Comparison of ENCODE assay signal across 23 mouse cellular contexts in the genomic region with DNA sequence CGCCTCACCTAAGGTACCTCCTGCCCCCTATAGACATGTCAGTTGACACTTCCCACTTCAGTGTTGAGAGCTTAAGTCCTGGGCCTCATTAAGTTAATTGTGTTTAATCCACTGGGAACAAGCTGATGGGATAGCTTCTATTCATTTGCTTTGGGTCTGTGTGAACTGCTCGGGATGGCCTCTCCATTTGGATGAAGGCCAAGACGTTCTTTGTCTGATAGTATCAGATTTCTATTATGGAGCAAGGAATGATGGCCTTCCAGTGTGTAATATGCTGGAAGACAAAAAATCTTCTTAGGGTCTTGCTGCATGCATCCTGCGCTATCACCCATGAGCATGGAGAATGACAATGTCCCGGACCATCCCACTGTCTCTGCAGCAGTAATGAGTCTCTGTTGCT.
A peak's percentile ranks its signal among the peaks of the same experiment; 100 is the strongest.
DNase-seq lines count a peak whose midpoint lies in the region; ATAC-seq and TF ChIP-seq lines count a peak whose summit lies in the region.
"Had no signal": no experiment of that assay in that cellular context is flagged by ENCODE, and none has a peak within 500 bp of the region (broad histone marks: within the 10 kb centered on the region; RNA-seq: fewer than 3 reads in every experiment).

No protein-coding gene starts in this region.

- no peak for ATAC-seq in forebrain, embryonic 13.5 days
- no peak for ATAC-seq in forebrain, embryonic 11.5 days (replicated peaks; ENCODE audit: low FRiP score)
- no peak for ATAC-seq in lung, embryonic 14.5 days (ENCODE audit: insufficient read depth)
- ATAC-seq in midbrain, embryonic 14.5 days (ENCODE audit: low FRiP score, low TSS enrichment), result no peak
- ATAC-seq in midbrain, embryonic 16.5 days, result no peak
- ATAC-seq: activated CD4-positive, CD25-positive, alpha-beta regulatory T cell, adult 4 months; CD4-positive, CD25-positive, alpha-beta regulatory T cell, adult 4 months had no signal

- 0 out of 2 replicates have a peak overlapping the region, but pooled peaks have one; percentile 27 for H3K27ac ChIP-seq in forebrain, embryonic 13.5 days
- no peak overlapping the region for H3K27ac ChIP-seq in forebrain, embryonic 11.5 days (ENCODE audit: low read depth, low read length)
- 0 out of 2 replicates have a peak overlapping the region, but pooled peaks have one; percentile 3 for H3K27ac ChIP-seq in lung, embryonic 14.5 days (ENCODE audit: low read depth)
- no peak overlapping the region for H3K27ac ChIP-seq in midbrain, embryonic 14.5 days (replicated peaks; ENCODE audit: low read depth, low read length)
- no peak overlapping the region for H3K27ac ChIP-seq in midbrain, embryonic 16.5 days (ENCODE audit: low read length)
- H3K27ac ChIP-seq: heart, embryonic 15.5 days; hindbrain, embryonic 10.5 days; hindbrain, embryonic 13.5 days had no signal

- no peak overlapping the region for H3K4me2 ChIP-seq in forebrain, embryonic 13.5 days
- H3K4me2 ChIP-seq in forebrain, embryonic 11.5 days (ENCODE audit: low read depth, low read length, severe bottlenecking), result no peak overlapping the region
- H3K4me2 ChIP-seq in lung, embryonic 14.5 days, result no peak overlapping the region
- no peak overlapping the region for H3K4me2 ChIP-seq in midbrain, embryonic 14.5 days (ENCODE audit: low read length)
- H3K4me2 ChIP-seq in midbrain, embryonic 16.5 days (ENCODE audit: low read length), result no peak overlapping the region
- H3K4me2 ChIP-seq: heart, embryonic 12.5 days; heart, embryonic 15.5 days; hindbrain, embryonic 13.5 days had no signal

- H3K4me1 ChIP-seq in forebrain, embryonic 13.5 days, result peaks cover 32% of the 10 kb centered on the region
- peaks cover 6% of the 10 kb centered on the region; the same call in 1 of the 2 replicates for H3K4me1 ChIP-seq in forebrain, embryonic 11.5 days (replicated peaks; ENCODE audit: control insufficient read depth, insufficient read depth, low read length)
- peaks cover 24% of the 10 kb centered on the region for H3K4me1 ChIP-seq in lung, embryonic 14.5 days (ENCODE audit: insufficient read depth)
- 0 out of 2 replicates have a peak, but pooled peaks cover 9% of the 10 kb centered on the region for H3K4me1 ChIP-seq in midbrain, embryonic 14.5 days (ENCODE audit: control insufficient read depth, insufficient read depth, low read length)
- H3K4me1 ChIP-seq in midbrain, embryonic 16.5 days (ENCODE audit: control insufficient read depth, insufficient read depth, low read length), result 0 out of 2 replicates have a peak, but pooled peaks cover 2% of the 10 kb centered on the region
- H3K4me1 ChIP-seq: heart, embryonic 12.5 days; heart, embryonic 15.5 days had no signal

- 32% methylated on average over 5 of the region's 5 CpGs for WGBS in forebrain, embryonic 13.5 days
- WGBS in forebrain, embryonic 11.5 days, result 51% methylated on average over 5 of the region's 5 CpGs
- 51% methylated on average over 5 of the region's 5 CpGs for WGBS in lung, embryonic 14.5 days
- 59% methylated on average over 5 of the region's 5 CpGs for WGBS in midbrain, embryonic 14.5 days
- 50% methylated on average over 5 of the region's 5 CpGs for WGBS in midbrain, embryonic 16.5 days

- TF ChIP-seq CTCF in lung, embryonic 14.5 days (IDR thresholded peaks at IDR 0.05; ENCODE audit: low read depth), result no peak

- no peaks in the 10 kb centered on the region for H3K36me3 ChIP-seq in forebrain, embryonic 13.5 days (ENCODE audit: poor library complexity, severe bottlenecking)
- no peaks in the 10 kb centered on the region for H3K36me3 ChIP-seq in forebrain, embryonic 11.5 days (ENCODE audit: control insufficient read depth, insufficient read depth, low read length)
- H3K36me3 ChIP-seq in lung, embryonic 14.5 days (ENCODE audit: insufficient read depth), result no peaks in the 10 kb centered on the region
- H3K36me3 ChIP-seq in midbrain, embryonic 14.5 days (ENCODE audit: control insufficient read depth, insufficient read depth, low read length), result no peaks in the 10 kb centered on the region
- no peaks in the 10 kb centered on the region for H3K36me3 ChIP-seq in midbrain, embryonic 16.5 days (ENCODE audit: control insufficient read depth, insufficient read depth, low read length)
- H3K36me3 ChIP-seq: heart, embryonic 12.5 days; heart, embryonic 15.5 days; hindbrain, embryonic 13.5 days had no signal

- H3K9ac ChIP-seq in forebrain, embryonic 13.5 days, result no peak overlapping the region
- H3K9ac ChIP-seq in forebrain, embryonic 11.5 days (ENCODE audit: low read length), result no peak overlapping the region
- no peak overlapping the region for H3K9ac ChIP-seq in lung, embryonic 14.5 days
- H3K9ac ChIP-seq in midbrain, embryonic 14.5 days (replicated peaks; ENCODE audit: low read length), result no peak overlapping the region
- H3K9ac ChIP-seq in midbrain, embryonic 16.5 days (ENCODE audit: low read depth, low read length), result no peak overlapping the region
- H3K9ac ChIP-seq: heart, embryonic 12.5 days; heart, embryonic 15.5 days; hindbrain, embryonic 13.5 days had no signal

- no peaks in the 10 kb centered on the region for H3K27me3 ChIP-seq in forebrain, embryonic 13.5 days
- H3K27me3 ChIP-seq in forebrain, embryonic 11.5 days (ENCODE audit: control insufficient read depth, insufficient read depth, low read length), result no peaks in the 10 kb centered on the region
- H3K27me3 ChIP-seq in lung, embryonic 14.5 days (ENCODE audit: insufficient read depth, low read length), result no peaks in the 10 kb centered on the region
- no peaks in the 10 kb centered on the region for H3K27me3 ChIP-seq in midbrain, embryonic 14.5 days (ENCODE audit: control insufficient read depth, insufficient read depth, low read length)
- H3K27me3 ChIP-seq in midbrain, embryonic 16.5 days (ENCODE audit: control insufficient read depth, insufficient read depth, low read depth, low read length), result no peaks in the 10 kb centered on the region
- H3K27me3 ChIP-seq: heart, embryonic 12.5 days; heart, embryonic 15.5 days; hindbrain, embryonic 13.5 days had no signal

- no peak for DNase-seq in forebrain, embryonic 11.5 days (ENCODE audit: low spot score)
- DNase-seq in lung, embryonic 14.5 days, result peak; percentile 82
- DNase-seq in lung, postnatal 25 days (ENCODE audit: low spot score), result no peak
- peak; percentile 43 for DNase-seq in midbrain, embryonic 14.5 days
- DNase-seq in retina, postnatal 7 days (ENCODE audit: low read depth, low spot score), result peak; percentile 20
- DNase-seq in Muller cell, postnatal 12 days (ENCODE audit: inconsistent ontology term), result no peak
- DNase-seq: adrenal gland, adult 8-10 months; adrenal gland, postnatal 25 days; cerebellum, adult 18-20 months; cerebellum, adult 9-10 months; cerebellum, postnatal 14 days; gastrocnemius, postnatal 25 days; heart, adult 18-20 months; heart, postnatal 10 days; heart, postnatal 36 days had no signal

- H3K9me3 ChIP-seq in forebrain, embryonic 13.5 days (replicated peaks), result no peaks in the 10 kb centered on the region
- H3K9me3 ChIP-seq in forebrain, embryonic 11.5 days (ENCODE audit: control insufficient read depth, low read length), result no peaks in the 10 kb centered on the region
- H3K9me3 ChIP-seq in lung, embryonic 14.5 days (ENCODE audit: low read depth, low read length), result no peaks in the 10 kb centered on the region
- no peaks in the 10 kb centered on the region for H3K9me3 ChIP-seq in midbrain, embryonic 14.5 days (ENCODE audit: control insufficient read depth, low read length)
- no peaks in the 10 kb centered on the region for H3K9me3 ChIP-seq in midbrain, embryonic 16.5 days (replicated peaks; ENCODE audit: control insufficient read depth, low read length, poor library complexity, severe bottlenecking)
- H3K9me3 ChIP-seq: heart, embryonic 15.5 days; hindbrain, embryonic 13.5 days had no signal

- no peak overlapping the region for H3K4me3 ChIP-seq in forebrain, embryonic 13.5 days
- H3K4me3 ChIP-seq in forebrain, embryonic 11.5 days (ENCODE audit: low read depth, low read length), result no peak overlapping the region
- H3K4me3 ChIP-seq in lung, embryonic 14.5 days (ENCODE audit: low read depth, low read length), result no peak overlapping the region
- H3K4me3 ChIP-seq in midbrain, embryonic 14.5 days (replicated peaks; ENCODE audit: low read depth, low read length), result no peak overlapping the region
- no peak overlapping the region for H3K4me3 ChIP-seq in midbrain, embryonic 16.5 days (ENCODE audit: low read depth, low read length)
- H3K4me3 ChIP-seq: heart, embryonic 12.5 days; heart, embryonic 15.5 days; hindbrain, embryonic 10.5 days; hindbrain, embryonic 13.5 days had no signal

Comparison
In these comparisons a context has a peak if more than half of its experiments do, and no peak if none do; other contexts are left out.
1. H3K27ac ChIP-seq: peak in forebrain, embryonic 13.5 days (single experiment) and lung, embryonic 14.5 days (single experiment); none in forebrain, embryonic 11.5 days (single experiment), midbrain, embryonic 14.5 days (single experiment) and midbrain, embryonic 16.5 days (single experiment).
2. DNase-seq: peak in lung, embryonic 14.5 days (single experiment), midbrain, embryonic 14.5 days (single experiment) and retina, postnatal 7 days (single experiment); none in forebrain, embryonic 11.5 days (single experiment), lung, postnatal 25 days (single experiment) and Muller cell, postnatal 12 days (single experiment).